Mouse (Mus musculus) E14TG2a.4 (cell line): ENCODE data around the gene Galnt16.

ENCODE experiments used
- H3K27me3 ChIP-seq: 2 replicates; pipeline ENCODE4 v1.6.1; 2014; ENCODE audit warnings: low read length, control low read depth; ENCODE audit not compliant: insufficient read depth
- H3K36me3 ChIP-seq: 2 replicates; pipeline ENCODE4 v1.6.1; 2014; ENCODE audit warnings: low read length, control low read depth; ENCODE audit not compliant: insufficient read depth
- H3K4me1 ChIP-seq: replicated peaks from 2 replicates; pipeline ENCODE4 v1.6.1; 2014; ENCODE audit warnings: low read depth, low read length, control low read depth
- H3K4me3 ChIP-seq: replicated peaks from 2 replicates; pipeline ENCODE4 v1.5.1; 2014; ENCODE audit warnings: mild to moderate bottlenecking, low read length
- H3K9me3 ChIP-seq: 2 replicates; pipeline ENCODE4 v1.6.1; 2014; ENCODE audit warnings: low read length, control low read depth
- CTCF ChIP-seq: conservative IDR thresholded peaks from 2 replicates; pipeline ENCODE4 v1.5.1; 2014; ENCODE audit warnings: low read length
- NANOG ChIP-seq: IDR thresholded peaks from 2 replicates; pipeline ENCODE4 v1.6.1; 2014; ENCODE audit warnings: borderline replicate concordance, low read length, mixed read lengths
- POU5F1 ChIP-seq: IDR thresholded peaks from 2 replicates; pipeline ENCODE4 v1.6.1; 2014; ENCODE audit warnings: low read length, borderline replicate concordance

The Galnt16 gene

GRCm38 (mm10) chr12:80545310-80545709, 27.2 kb downstream of the Galnt16 start:
- no peaks in the 10 kb centered on the region for H3K9me3 ChIP-seq
- TF ChIP-seq POU5F1 (no peak), CTCF (no peak), NANOG (no peak)
- H3K4me1 ChIP-seq: peaks cover 7% of the 10 kb centered on the region; the same call in 1 of the 2 replicates
- no peak overlapping the region for H3K4me3 ChIP-seq
- no peaks in the 10 kb centered on the region for H3K36me3 ChIP-seq
- peaks cover 11% of the 10 kb centered on the region for H3K27me3 ChIP-seq

GRCm38 (mm10) chr12:80549646-80550045, 31.6 kb downstream of the Galnt16 start:
- Histone ChIP-seq H3K36me3 (no peaks in the 10 kb centered on the region), H3K9me3 (no peaks in the 10 kb centered on the region), H3K27me3 (peaks cover 11% of the 10 kb centered on the region), H3K4me1 (peaks cover 24% of the 10 kb centered on the region), H3K4me3 (no peak overlapping the region)
- TF ChIP-seq NANOG (no peak), CTCF (no peak), POU5F1 (no peak)

GRCm38 (mm10) chr12:80553157-80553556, 35.1 kb downstream of the Galnt16 start:
- 0 out of 2 replicates have a peak, but pooled peaks cover 2% of the 10 kb centered on the region for H3K27me3 ChIP-seq
- no peaks in the 10 kb centered on the region for H3K36me3 ChIP-seq
- TF ChIP-seq POU5F1 (no peak), CTCF (no peak), NANOG (no peak)
- no peak overlapping the region for H3K4me3 ChIP-seq
- H3K9me3 ChIP-seq: no peaks in the 10 kb centered on the region
- peaks cover 24% of the 10 kb centered on the region for H3K4me1 ChIP-seq

DNA sequence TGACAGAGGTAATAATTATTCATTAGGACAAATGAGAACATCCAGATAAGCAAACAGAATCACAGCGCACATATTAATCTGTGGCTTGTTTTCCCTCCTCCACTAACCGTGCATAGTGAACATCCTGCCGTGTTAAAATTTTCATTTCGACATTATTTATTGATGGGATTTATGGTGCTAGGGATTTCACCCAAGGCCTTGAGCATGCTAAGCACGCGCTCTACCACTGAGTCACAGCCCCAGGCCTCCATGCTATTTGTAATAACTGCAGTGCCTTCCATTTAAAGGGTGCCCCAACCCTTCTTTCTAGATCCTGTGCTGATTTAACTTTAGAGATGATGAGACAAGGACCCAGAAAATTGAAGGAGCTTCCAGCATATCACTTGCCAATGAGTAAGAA, 36.2 kb downstream of the Galnt16 start:
- TF ChIP-seq NANOG (no peak), CTCF (no peak), POU5F1 (no peak)
- Histone ChIP-seq H3K27me3 (peaks cover 5% of the 10 kb centered on the region), H3K4me1 (peaks cover 23% of the 10 kb centered on the region), H3K36me3 (no peaks in the 10 kb centered on the region), H3K9me3 (no peaks in the 10 kb centered on the region), H3K4me3 (no peak overlapping the region)

- H3K9me3 ChIP-seq: peaks cover 11% of the 10 kb centered on the region
- TF ChIP-seq NANOG (no peak), CTCF (no peak), POU5F1 (no peak)
- no peaks in the 10 kb centered on the region for H3K36me3 ChIP-seq
- peaks cover 17% of the 10 kb centered on the region for H3K27me3 ChIP-seq
- H3K4me3 ChIP-seq: no peak overlapping the region
- H3K4me1 ChIP-seq: no peaks in the 10 kb centered on the region
Observed at GRCm38 (mm10) chr12:80561904-80562303, 43.8 kb downstream of the Galnt16 start.

DNA sequence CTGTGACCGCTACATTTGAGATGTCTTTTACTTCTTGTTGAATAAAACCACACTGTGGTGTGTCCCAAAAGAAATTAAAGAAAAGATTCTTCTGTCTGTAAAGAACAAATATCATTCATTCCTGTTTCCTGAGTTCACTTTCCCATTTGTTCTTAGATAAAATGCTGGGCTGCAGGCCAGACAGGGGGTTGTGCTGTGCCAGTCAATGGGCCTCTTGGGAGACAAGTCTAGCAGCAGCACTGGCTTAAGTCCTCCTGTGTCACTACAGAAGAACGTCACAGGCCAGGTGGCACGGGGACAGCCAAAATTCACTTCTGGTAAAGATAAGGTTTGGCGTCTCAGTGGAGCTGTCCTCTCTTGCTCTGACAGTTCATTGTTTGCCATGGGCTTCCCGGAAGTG, 44.7 kb downstream of the Galnt16 start:
- Histone ChIP-seq H3K4me1 (no peaks in the 10 kb centered on the region), H3K4me3 (no peak overlapping the region)
- no peak for TF ChIP-seq CTCF
- TF ChIP-seq POU5F1: no peak
- TF ChIP-seq NANOG: no peak

DNA sequence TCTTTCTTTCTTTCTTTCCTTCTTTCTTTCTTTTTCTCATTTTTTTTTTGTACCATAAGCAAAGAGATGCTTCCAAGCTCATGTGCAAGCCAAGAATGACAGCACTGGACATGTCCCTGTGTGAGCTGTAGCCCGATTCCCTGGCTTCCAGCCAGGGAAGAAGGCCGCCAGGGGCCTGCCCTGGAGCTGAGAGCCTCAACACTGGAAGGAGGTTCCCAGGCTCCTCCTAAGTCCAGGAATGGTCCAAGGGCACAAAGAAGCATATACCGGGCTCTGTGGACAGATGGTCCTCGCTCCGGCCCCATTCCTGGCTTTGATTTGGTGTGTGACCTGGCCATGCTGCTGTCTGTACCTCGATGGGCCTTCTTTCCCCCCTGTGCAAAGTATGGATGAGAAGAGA, 46.9 kb downstream of the Galnt16 start:
- Histone ChIP-seq H3K9me3 (peaks cover 11% of the 10 kb centered on the region), H3K36me3 (no peaks in the 10 kb centered on the region), H3K4me3 (no peak overlapping the region), H3K27me3 (peaks cover 8% of the 10 kb centered on the region; the same call in 1 of the 2 replicates), H3K4me1 (peaks cover 5% of the 10 kb centered on the region; the same call in 1 of the 2 replicates)
- TF ChIP-seq CTCF (no peak), POU5F1 (no peak), NANOG (no peak)

More for the DNA sequence above, 44.7 kb downstream of the Galnt16 start:
- peaks cover 17% of the 10 kb centered on the region for H3K27me3 ChIP-seq
- no peaks in the 10 kb centered on the region for H3K36me3 ChIP-seq
- peaks cover 11% of the 10 kb centered on the region for H3K9me3 ChIP-seq

GRCm38 (mm10) chr12:80565793-80566192, 47.7 kb downstream of the Galnt16 start:
- Histone ChIP-seq H3K4me1 (peaks cover 5% of the 10 kb centered on the region; the same call in 1 of the 2 replicates), H3K9me3 (peaks cover 11% of the 10 kb centered on the region), H3K27me3 (peaks cover 9% of the 10 kb centered on the region), H3K36me3 (no peaks in the 10 kb centered on the region), H3K4me3 (no peak overlapping the region)
- no peak for TF ChIP-seq CTCF
- no peak for TF ChIP-seq NANOG
- TF ChIP-seq POU5F1: no peak

- TF ChIP-seq CTCF (no peak), POU5F1 (no peak), NANOG (no peak)
- Histone ChIP-seq H3K4me3 (no peak overlapping the region), H3K4me1 (peaks cover 5% of the 10 kb centered on the region; the same call in 1 of the 2 replicates), H3K36me3 (no peaks in the 10 kb centered on the region), H3K9me3 (peaks cover 11% of the 10 kb centered on the region), H3K27me3 (peaks cover 14% of the 10 kb centered on the region)
Observed at GRCm38 (mm10) chr12:80566502-80566901, 48.4 kb downstream of the Galnt16 start.
